Mouse (Mus musculus) stomach, postnatal 0 days (tissue): ENCODE measurements at regions not wholly inside any gene's neighbourhood (a gene's known extent, or its start where the extent isn't known, plus 50 kb on each side); places are given as distances from the start of the nearest gene placed in this dataset.

Experiments used
- ATAC-seq: fragments of 200-750 bp; cut with Nextera tagmentation; 2 replicates; pipeline ENCODE4 v1.8.0; 2017; ENCODE audit not compliant: low FRiP score, low TSS enrichment
- DNase-seq: peaks from one replicate; pipeline ENCODE4 v3.0.0-alpha.2; 2016; ENCODE audit warnings: low spot score
- H3K27ac ChIP-seq: fragments of 300-500 bp; sonication (generic); replicated peaks from 2 replicates; pipeline ENCODE4 v1.5.1; 2014; ENCODE audit warnings: mild to moderate bottlenecking, control low read depth
- H3K27me3 ChIP-seq: fragments of 300-500 bp; sonication (generic); 2 replicates; pipeline ENCODE4 v1.6.1; 2014; ENCODE audit warnings: low read length; ENCODE audit not compliant: control insufficient read depth, insufficient read depth
- H3K36me3 ChIP-seq: fragments of 300-500 bp; sonication (generic); 2 replicates; pipeline ENCODE4 v1.6.1; 2014; ENCODE audit warnings: low read length, mixed read lengths; ENCODE audit not compliant: control insufficient read depth, insufficient read depth
- H3K4me1 ChIP-seq: fragments of 300-500 bp; sonication (generic); replicated peaks from 2 replicates; pipeline ENCODE4 v1.6.1; 2014; ENCODE audit warnings: antibody characterized with exemption; ENCODE audit not compliant: control insufficient read depth, insufficient read depth
- H3K4me2 ChIP-seq: fragments of 300-500 bp; sonication (generic); replicated peaks from 2 replicates; pipeline ENCODE4 v1.6.1; 2014; ENCODE audit warnings: low read depth, mild to moderate bottlenecking, control low read depth, moderate library complexity
- H3K4me3 ChIP-seq: fragments of 300-500 bp; sonication (generic); 2 replicates; pipeline ENCODE4 v1.5.1; 2014; ENCODE audit warnings: low read depth, low read length, control low read depth
- H3K9ac ChIP-seq: fragments of 300-500 bp; sonication (generic); 2 replicates; pipeline ENCODE4 v1.6.1; 2014; ENCODE audit warnings: mild to moderate bottlenecking, low read length, control low read depth, mixed read lengths
- H3K9me3 ChIP-seq: fragments of 300-500 bp; sonication (generic); 2 replicates; pipeline ENCODE4 v1.6.1; 2016; ENCODE audit warnings: low read length; ENCODE audit not compliant: control insufficient read depth
- CTCF ChIP-seq: IDR thresholded peaks from 2 replicates; pipeline ENCODE4 v1.5.1; 2016; ENCODE audit warnings: antibody characterized with exemption, low read depth, mild to moderate bottlenecking, moderate library complexity
- EP300 ChIP-seq: optimal IDR thresholded peaks from 2 replicates; pipeline ENCODE3; 2016; ENCODE audit warnings: antibody characterized with exemption
- WGBS: fragments of 180-500 bp; shearing (Covaris S2); extraction: QIAGEN DNeasy Blood & Tissue Kit; methylation state at CpG from one replicate; pipeline ENCODE4 v1.1.7; 2014; 5-methylcytosine and 5-hydroxymethylcytosine counted together

DNA sequence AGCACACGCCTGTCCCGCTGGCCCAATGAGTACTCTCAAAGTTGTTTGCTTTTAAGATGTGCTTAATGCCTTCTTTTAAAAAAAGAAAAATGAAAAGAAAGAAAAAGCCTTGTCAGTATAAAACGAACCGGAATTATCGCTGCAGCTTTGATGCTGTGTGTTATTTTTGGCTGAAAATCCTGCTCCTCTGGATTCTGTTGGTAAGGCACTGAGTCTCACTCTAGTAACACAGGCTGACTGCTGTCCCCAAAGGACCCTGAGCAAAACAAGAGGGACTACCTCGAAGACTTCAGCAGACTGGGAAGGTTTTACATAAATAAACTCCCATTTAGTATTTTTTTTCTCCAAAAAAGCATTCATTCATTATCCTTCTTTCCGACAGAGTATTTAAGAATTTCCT is 196.1 kb upstream of the Ppargc1a start:
- no peak overlapping the region for H3K9ac ChIP-seq
- no peak for DNase-seq
- TF ChIP-seq EP300 (no peak), CTCF (no peak)
- no peaks in the 10 kb centered on the region for H3K9me3 ChIP-seq
- ATAC-seq: no peak
- H3K4me1 ChIP-seq: no peaks in the 10 kb centered on the region
- 38% methylated on average over 7 of the region's 7 CpGs for WGBS
- H3K36me3 ChIP-seq: no peaks in the 10 kb centered on the region
- no peak overlapping the region for H3K4me2 ChIP-seq
- no peak overlapping the region for H3K27ac ChIP-seq
- H3K27me3 ChIP-seq: no peaks in the 10 kb centered on the region
- no peak overlapping the region for H3K4me3 ChIP-seq

DNA sequence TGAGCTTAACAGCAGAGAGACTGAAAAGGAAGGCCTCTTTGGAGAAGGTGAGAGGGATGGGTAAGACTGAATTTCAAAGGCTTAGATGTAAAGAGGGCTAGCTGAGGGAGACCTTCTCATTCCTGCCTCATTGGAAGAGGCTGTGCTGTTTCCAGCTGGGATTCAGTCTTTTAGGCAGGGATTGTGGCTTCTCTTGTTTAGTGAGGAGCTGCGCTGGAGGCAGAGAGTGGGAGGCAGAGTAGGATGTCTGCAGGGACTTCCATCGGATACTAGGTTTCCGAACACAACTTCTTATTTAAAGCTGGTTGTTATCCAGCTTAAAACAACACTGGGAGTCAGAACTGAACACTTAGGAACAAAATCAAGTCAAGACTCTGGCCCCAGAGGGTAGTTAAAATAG is 194.8 kb upstream of the Ppargc1a start:
- 76% methylated on average over 3 of the region's 3 CpGs for WGBS
- Histone ChIP-seq H3K27me3 (no peaks in the 10 kb centered on the region), H3K4me2 (no peak overlapping the region), H3K27ac (no peak overlapping the region), H3K9me3 (no peaks in the 10 kb centered on the region), H3K9ac (no peak overlapping the region), H3K4me1 (no peaks in the 10 kb centered on the region), H3K36me3 (no peaks in the 10 kb centered on the region), H3K4me3 (no peak overlapping the region)
- TF ChIP-seq CTCF: no peak
- TF ChIP-seq EP300: no peak
- ATAC-seq: no peak
- DNase-seq: no peak

DNA sequence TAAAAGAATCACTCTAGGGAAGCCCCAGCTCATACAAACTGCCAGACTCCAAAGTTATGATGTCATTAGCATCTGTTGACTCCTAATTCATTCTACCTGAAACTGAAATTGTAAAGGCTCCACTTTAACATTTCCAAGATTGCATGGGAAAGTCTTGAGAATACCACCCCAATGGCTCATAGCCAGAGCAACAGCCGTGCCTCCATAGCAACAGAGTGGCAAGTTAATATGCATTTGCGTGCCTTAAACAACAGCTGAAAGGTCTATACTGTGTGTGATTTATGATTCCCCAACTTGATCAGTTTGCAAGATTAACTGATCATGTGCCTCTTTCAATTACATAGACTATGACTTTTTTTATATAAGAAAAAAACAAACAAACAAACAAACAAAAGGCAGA is 190.8 kb upstream of the Ppargc1a start:
- ATAC-seq: no peak
- Histone ChIP-seq H3K4me1 (no peaks in the 10 kb centered on the region), H3K9ac (no peak overlapping the region), H3K27ac (no peak overlapping the region), H3K27me3 (no peaks in the 10 kb centered on the region), H3K4me2 (no peak overlapping the region), H3K36me3 (no peaks in the 10 kb centered on the region), H3K9me3 (no peaks in the 10 kb centered on the region), H3K4me3 (no peak overlapping the region)
- no peak for DNase-seq
- no peak for TF ChIP-seq CTCF
- TF ChIP-seq EP300: no peak
- 73% methylated on average over 2 of the region's 2 CpGs for WGBS

DNA sequence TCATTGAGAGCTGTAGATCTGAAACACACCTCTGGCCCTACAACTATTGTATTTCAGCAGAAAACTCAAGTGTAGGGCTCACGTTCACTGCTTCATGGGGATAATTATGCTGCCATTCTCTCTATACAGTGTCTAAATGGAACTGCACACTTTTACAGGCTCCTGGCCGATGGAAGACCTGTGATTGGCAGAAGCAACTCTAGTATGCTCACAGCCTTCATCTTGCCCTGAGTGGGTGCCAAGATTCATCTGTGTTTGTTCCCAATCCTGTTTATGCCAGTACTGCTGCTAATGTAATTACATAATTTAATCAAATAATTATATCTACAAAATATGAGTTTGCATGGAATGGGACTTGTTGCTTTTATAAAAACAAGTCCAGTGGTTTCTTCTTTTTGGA is 190.3 kb upstream of the Ppargc1a start:
- Histone ChIP-seq H3K4me2 (no peak overlapping the region), H3K27me3 (no peaks in the 10 kb centered on the region), H3K4me1 (no peaks in the 10 kb centered on the region), H3K4me3 (no peak overlapping the region), H3K36me3 (no peaks in the 10 kb centered on the region), H3K9ac (no peak overlapping the region), H3K9me3 (no peaks in the 10 kb centered on the region), H3K27ac (no peak overlapping the region)
- no peak for ATAC-seq
- TF ChIP-seq EP300 (no peak), CTCF (no peak)
- WGBS: 83% methylated on average over 2 of the region's 2 CpGs
- no peak for DNase-seq

DNA sequence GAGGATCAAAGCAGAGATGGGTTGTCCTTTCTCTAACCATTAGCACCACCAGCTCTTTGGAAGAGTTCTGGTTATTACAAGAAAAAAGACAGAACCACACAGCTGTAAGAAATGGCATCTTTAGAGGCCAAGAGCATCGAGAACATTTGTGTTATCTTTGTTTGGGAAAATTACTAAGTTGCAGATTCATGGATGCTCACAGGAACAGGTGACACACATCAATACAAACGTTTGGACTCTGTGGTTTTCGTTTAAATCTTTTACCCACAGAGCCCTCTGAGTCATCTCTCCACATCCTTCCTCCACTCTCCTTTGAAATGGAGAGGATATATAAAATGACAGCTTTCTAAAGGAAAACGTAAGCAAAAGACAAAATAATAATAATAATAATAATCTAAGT is 184.5 kb upstream of the Ppargc1a start:
- no peak overlapping the region for H3K27ac ChIP-seq
- DNase-seq (no peak), ATAC-seq (no peak)
- TF ChIP-seq CTCF (no peak), EP300 (no peak)
- H3K9me3 ChIP-seq: no peaks in the 10 kb centered on the region
- WGBS: 34% methylated on average over 4 of the region's 4 CpGs
- H3K4me2 ChIP-seq: no peak overlapping the region
- no peaks in the 10 kb centered on the region for H3K27me3 ChIP-seq
- no peak overlapping the region for H3K4me3 ChIP-seq
- H3K9ac ChIP-seq: no peak overlapping the region
- no peaks in the 10 kb centered on the region for H3K36me3 ChIP-seq
- no peaks in the 10 kb centered on the region for H3K4me1 ChIP-seq

DNA sequence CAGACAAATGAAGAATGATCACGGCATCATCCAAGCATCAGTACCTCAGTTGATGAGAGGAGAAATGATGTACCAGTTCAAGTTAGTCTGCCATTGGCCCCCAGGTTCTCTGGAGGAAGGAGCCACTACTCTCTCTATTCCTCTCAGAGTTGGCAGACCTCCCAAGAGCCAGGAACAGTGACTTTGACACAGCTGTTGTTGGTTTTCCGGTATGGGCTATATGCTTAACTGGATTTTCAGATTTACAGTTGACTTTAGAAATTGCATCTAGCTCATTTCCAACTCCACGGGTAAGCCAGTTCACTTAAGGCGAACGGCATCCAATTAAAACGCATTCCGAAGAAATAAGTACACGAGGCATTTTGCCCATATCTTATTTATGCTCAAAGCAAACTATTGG is 182.9 kb upstream of the Ppargc1a start:
- no peaks in the 10 kb centered on the region for H3K9me3 ChIP-seq
- H3K4me2 ChIP-seq: no peak overlapping the region
- DNase-seq (no peak), ATAC-seq (no peak)
- no peak overlapping the region for H3K9ac ChIP-seq
- H3K27me3 ChIP-seq: no peaks in the 10 kb centered on the region
- WGBS: 76% methylated on average over 8 of the region's 8 CpGs
- no peak overlapping the region for H3K27ac ChIP-seq
- no peaks in the 10 kb centered on the region for H3K36me3 ChIP-seq
- TF ChIP-seq EP300 (no peak), CTCF (no peak)
- H3K4me3 ChIP-seq: no peak overlapping the region
- no peaks in the 10 kb centered on the region for H3K4me1 ChIP-seq
